Mouse (Mus musculus) heart, embryonic 15.5 days (tissue): ENCODE measurements around the gene Baiap2l2. TPM values are rescaled to one million over a fixed set of nuclear protein-coding genes. Genes with fewer than 3 reads are reported as not detected.
"Not testable (repeated sequence)": the region's sequence is repeated elsewhere in the genome, so short reads cannot be mapped to it uniquely, and the experiment has no call there.

Source experiments
- ATAC-seq: fragments of 200-750 bp; cut with Nextera tagmentation; replicated peaks from 2 replicates; pipeline ENCODE4 v1.8.0; 2017; ENCODE audit warnings: low read depth, moderate TSS enrichment; ENCODE audit not compliant: insufficient number of reproducible peaks, insufficient read depth, low FRiP score
- H3K27ac ChIP-seq: fragments of 300-500 bp; sonication (generic); 2 replicates; pipeline ENCODE4 v1.5.1; 2015; ENCODE audit warnings: mild to moderate bottlenecking, inconsistent platforms
- H3K27me3 ChIP-seq: fragments of 300-500 bp; sonication (generic); 2 replicates; pipeline ENCODE4 v1.6.1; 2015; ENCODE audit warnings: inconsistent platforms
- H3K36me3 ChIP-seq: fragments of 300-500 bp; sonication (generic); 2 replicates; pipeline ENCODE4 v1.6.1; 2015; ENCODE audit warnings: mild to moderate bottlenecking, inconsistent platforms
- H3K4me1 ChIP-seq: fragments of 300-500 bp; sonication (generic); replicated peaks from 2 replicates; pipeline ENCODE4 v1.6.1; 2015; ENCODE audit warnings: inconsistent platforms
- H3K4me2 ChIP-seq: fragments of 300-500 bp; sonication (generic); 2 replicates; pipeline ENCODE4 v1.6.1; 2015; ENCODE audit warnings: inconsistent platforms, mild to moderate bottlenecking, moderate library complexity
- H3K4me3 ChIP-seq: fragments of 300-500 bp; sonication (generic); 2 replicates; pipeline ENCODE4 v1.5.1; 2015; ENCODE audit warnings: mild to moderate bottlenecking, inconsistent platforms
- H3K9ac ChIP-seq: fragments of 300-500 bp; sonication (generic); 2 replicates; pipeline ENCODE4 v1.6.1; 2015; ENCODE audit warnings: mild to moderate bottlenecking, inconsistent platforms
- H3K9me3 ChIP-seq: fragments of 300-500 bp; sonication (generic); replicated peaks from 2 replicates; pipeline ENCODE4 v1.6.1; 2016; ENCODE audit warnings: inconsistent platforms
- WGBS: fragments of 180-500 bp; shearing (Covaris S2); methylation state at CpG from one replicate; pipeline ENCODE4 v1.1.7; 2015; ENCODE audit warnings: mixed read lengths; 5-methylcytosine and 5-hydroxymethylcytosine counted together
- polyA plus RNA-seq: library from polyadenylated mRNA; unstranded; fragments of >200 nt; fragmentation: Nextera tagmentation; extraction: Ambion mirVana; gene quantifications from 2 replicates; pipeline ENCODE4 v1.2.1, GENCODE M21; 2015

The Baiap2l2 gene
- polyA plus RNA-seq, 1 experiment from 2014 or later = 9.9 TPM

DNA sequence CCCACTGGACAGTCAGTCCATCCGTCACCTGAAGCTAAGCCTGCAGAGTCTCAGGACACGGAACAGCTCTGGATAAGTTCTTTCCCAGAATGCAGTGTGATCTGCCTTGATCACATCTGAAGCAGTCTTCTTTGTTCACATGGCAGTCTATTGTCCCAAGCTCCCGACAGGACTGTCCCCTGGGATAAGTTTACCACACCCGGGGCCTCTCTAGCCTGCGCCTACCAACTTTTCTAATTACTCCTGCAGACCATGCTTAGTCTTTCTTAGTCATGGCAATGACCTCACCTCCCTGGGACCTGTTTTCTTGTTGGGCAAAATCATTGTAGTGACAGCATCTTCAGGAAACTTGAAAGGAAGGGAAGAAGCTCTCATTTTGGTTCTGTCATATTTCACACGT lies 47.3 kb downstream of the Baiap2l2 start:
- Histone ChIP-seq H3K36me3 (peaks cover 40% of the 10 kb centered on the region), H3K9ac (no peak overlapping the region), H3K27ac (no peak overlapping the region), H3K4me2 (no peak overlapping the region), H3K27me3 (no peaks in the 10 kb centered on the region), H3K4me1 (peaks cover 21% of the 10 kb centered on the region), H3K9me3 (no peaks in the 10 kb centered on the region), H3K4me3 (no peak overlapping the region)
- no peak for ATAC-seq
- 84% methylated on average over 6 of the region's 6 CpGs for WGBS

DNA sequence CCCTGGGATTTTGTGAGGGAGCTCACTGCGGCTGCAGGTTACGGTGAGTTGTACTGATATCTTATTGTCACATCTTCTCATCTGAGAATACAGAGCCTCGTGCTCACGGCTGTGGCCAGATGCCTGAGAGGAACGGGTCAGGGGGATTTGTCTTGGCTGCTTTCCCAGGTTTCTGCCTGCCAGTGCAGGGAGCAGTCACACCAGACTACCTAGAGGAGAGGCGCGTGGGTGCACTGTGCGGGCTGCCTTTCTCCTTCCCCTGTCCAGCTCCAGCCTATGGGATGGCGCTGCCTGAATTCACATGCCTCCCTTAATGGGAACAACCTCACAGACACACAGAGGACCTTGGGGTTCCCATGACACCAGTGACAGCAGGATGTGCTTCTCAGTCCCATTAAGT lies 50.1 kb downstream of the Baiap2l2 start:
- 32% methylated on average over 9 of the region's 9 CpGs for WGBS
- Histone ChIP-seq H3K36me3 (peaks cover 28% of the 10 kb centered on the region), H3K4me2 (no peak overlapping the region), H3K27me3 (no peaks in the 10 kb centered on the region), H3K9ac (no peak overlapping the region; the same call in 1 of the 2 replicates), H3K9me3 (no peaks in the 10 kb centered on the region), H3K4me1 (peaks cover 17% of the 10 kb centered on the region), H3K27ac (peak overlapping the region; percentile 50), H3K4me3 (no peak overlapping the region)
- peak; percentile 84 for ATAC-seq

DNA sequence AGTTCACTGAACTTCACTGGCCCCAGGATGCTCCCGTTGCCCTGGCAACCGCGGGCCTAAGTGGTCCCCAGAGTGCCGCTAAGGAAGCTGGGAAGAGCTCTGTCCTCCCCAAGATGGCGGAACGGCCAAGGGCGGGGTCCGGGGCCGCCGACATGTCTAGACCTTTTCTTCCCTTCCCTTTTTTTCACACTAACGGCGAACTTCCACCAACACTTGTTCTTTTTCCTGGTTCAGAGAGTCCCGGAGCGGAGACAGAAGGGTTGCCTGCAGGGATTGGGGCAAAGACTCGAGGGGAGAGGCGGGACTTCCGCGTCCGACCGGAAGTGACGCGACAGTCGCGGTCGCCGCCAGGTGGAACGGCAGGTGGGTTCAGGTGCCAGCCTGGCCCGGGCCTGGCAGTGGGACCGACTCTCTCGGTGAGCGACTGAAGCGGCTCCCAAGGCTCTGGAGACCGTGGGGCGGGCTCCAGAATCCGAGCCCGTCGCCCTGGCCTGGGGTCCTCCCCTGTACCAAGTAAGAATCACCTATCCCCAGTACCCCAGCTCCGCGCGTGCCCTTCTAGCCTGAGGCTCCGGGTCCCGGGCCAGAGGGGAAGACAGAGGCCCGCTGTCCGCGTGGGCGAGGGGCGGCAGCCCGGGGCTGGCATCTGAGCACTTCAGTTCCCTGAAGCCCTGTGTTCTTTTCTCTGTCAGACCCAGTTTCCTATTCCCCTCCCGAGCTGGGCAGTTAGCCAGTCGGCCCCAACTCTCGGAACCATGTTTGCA lies 56.1 kb downstream of the Baiap2l2 start, which contains the start of the genes Pick1 and Gm49486:
TSS of gene Pick1 (plus strand) at position 116 of the 764 bp plus-strand sequence.
TSS of gene Gm49486 (plus strand) at position 334 of the 764 bp plus-strand sequence.
- WGBS = 1% methylated on average over 51 of the region's 51 CpGs
- Histone ChIP-seq H3K27ac (peak within 1 kb of the TSS; percentile 96), H3K9ac (peak within 1 kb of the TSS; percentile 86), H3K9me3 (no peaks in the 10 kb centered on the region), H3K27me3 (no peaks in the 10 kb centered on the region), H3K36me3 (peaks cover 7% of the 10 kb centered on the region; the same call in 1 of the 2 replicates), H3K4me2 (peak within 1 kb of the TSS; percentile 96), H3K4me3 (peak within 1 kb of the TSS; percentile 87), H3K4me1 (peaks cover 13% of the 10 kb centered on the region)
- ATAC-seq = peak; percentile 81

DNA sequence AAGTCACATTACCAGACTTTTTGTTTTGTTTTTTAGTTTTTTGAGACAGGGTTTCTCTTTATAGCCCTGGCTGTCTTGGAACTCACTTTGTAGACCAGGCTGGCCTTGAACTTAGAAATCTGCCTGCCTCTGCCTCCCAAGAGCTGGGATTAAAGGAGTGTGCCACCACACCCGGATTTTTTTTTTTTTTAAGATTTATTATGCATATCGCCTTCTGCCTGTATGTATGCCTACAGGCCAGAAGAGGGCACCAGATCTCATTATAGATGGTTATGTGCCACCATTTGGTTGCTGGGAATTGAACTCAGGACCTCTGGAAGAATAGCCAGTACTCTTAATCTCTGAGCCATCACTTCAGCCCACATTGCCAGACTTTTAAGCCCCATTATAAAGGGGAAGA lies 59.6 kb downstream of the Baiap2l2 start:
- not testable (repeated sequence) for H3K4me3 ChIP-seq, H3K9me3 ChIP-seq, H3K4me2 ChIP-seq, H3K36me3 ChIP-seq, ATAC-seq, H3K27me3 ChIP-seq, H3K9ac ChIP-seq, H3K27ac ChIP-seq
- peaks cover 13% of the 10 kb centered on the region for H3K4me1 ChIP-seq
- 64% methylated on average over 2 of the region's 2 CpGs for WGBS

DNA sequence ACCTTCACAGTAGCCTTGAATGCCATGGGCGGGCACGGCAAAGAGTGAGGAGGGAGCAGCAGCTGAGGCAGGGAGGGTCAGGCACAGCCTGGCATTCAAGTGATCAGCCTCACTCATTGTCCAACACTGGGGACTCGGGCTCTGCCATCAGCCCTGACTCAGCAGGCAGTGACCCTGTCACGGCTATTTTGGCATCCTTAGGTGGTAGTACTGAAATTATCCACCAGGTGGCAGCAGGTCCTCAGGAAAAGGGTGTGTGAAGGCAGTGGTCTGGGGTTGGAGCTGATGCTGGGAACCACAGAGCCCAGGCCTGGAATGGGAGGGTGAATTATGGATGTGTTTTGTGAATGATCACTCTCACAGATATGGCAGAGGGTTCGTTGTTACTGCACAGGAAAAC lies 60.7 kb downstream of the Baiap2l2 start:
- ATAC-seq = peak; percentile 48

DNA sequence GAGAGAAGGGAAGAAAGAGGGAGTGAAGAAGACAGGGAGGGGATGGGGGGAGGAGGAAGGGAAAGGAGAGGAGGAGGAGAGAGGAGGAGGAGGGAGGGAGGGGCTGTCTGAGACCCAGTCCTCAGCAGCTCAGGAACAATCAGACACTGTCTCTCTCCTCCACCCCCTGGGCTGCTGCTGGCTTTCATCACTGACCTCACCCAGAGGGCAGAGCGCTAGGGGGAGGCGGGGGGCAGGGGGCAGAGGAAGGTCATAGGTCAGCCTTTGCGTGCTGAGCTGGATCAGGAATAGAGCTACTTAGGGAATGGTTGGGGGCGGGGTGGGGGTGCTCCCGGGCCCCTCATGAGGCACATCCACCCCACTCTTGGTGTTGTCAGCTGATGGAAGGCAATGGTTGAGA lies 61.7 kb downstream of the Baiap2l2 start:
- Histone ChIP-seq H3K9ac (no peak overlapping the region), H3K27me3 (no peaks in the 10 kb centered on the region), H3K27ac (no peak overlapping the region), H3K36me3 (no peaks in the 10 kb centered on the region), H3K4me1 (0 out of 2 replicates have a peak, but pooled peaks cover 2% of the 10 kb centered on the region), H3K4me2 (no peak overlapping the region), H3K4me3 (no peak overlapping the region), H3K9me3 (no peaks in the 10 kb centered on the region)
- ATAC-seq = no peak
- WGBS = 13% methylated on average over 5 of the region's 5 CpGs

More for the DNA sequence above, 60.7 kb downstream of the Baiap2l2 start:
- 13% methylated on average over 5 of the region's 5 CpGs for WGBS
- H3K9ac ChIP-seq = no peak overlapping the region
- peaks cover 5% of the 10 kb centered on the region for H3K4me1 ChIP-seq
- no peak overlapping the region for H3K4me3 ChIP-seq
- H3K4me2 ChIP-seq = no peak overlapping the region
- no peaks in the 10 kb centered on the region for H3K36me3 ChIP-seq
- H3K27me3 ChIP-seq = no peaks in the 10 kb centered on the region
- H3K9me3 ChIP-seq = no peaks in the 10 kb centered on the region
- no peak overlapping the region for H3K27ac ChIP-seq

DNA sequence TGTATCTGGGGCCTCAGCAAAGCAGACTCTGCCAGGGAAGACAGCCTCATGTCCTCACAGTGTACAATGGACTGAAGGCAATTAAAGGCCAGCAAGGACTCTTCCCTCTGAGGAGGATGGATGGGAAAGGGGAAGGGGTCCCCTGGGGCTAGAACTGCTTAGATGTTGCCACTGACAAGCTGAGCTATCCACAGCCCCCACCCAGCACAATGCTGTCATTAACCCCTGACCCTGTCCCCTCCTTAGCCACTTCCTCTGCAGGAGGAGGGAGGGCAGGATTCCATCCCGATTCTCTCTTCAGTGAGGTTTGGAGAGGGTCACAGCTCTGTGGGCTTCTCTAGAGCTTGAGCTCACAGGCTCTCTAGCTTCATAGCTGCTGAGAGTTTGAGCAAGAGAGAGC lies 65.8 kb downstream of the Baiap2l2 start:
- WGBS = 4% methylated on average over 1 of the region's 1 CpGs
- Histone ChIP-seq H3K9ac (no peak overlapping the region), H3K4me3 (no peak overlapping the region), H3K27ac (no peak overlapping the region), H3K4me1 (0 out of 2 replicates have a peak, but pooled peaks cover 1% of the 10 kb centered on the region), H3K9me3 (no peaks in the 10 kb centered on the region), H3K27me3 (no peaks in the 10 kb centered on the region), H3K36me3 (no peaks in the 10 kb centered on the region), H3K4me2 (no peak overlapping the region)
- ATAC-seq = no peak

DNA sequence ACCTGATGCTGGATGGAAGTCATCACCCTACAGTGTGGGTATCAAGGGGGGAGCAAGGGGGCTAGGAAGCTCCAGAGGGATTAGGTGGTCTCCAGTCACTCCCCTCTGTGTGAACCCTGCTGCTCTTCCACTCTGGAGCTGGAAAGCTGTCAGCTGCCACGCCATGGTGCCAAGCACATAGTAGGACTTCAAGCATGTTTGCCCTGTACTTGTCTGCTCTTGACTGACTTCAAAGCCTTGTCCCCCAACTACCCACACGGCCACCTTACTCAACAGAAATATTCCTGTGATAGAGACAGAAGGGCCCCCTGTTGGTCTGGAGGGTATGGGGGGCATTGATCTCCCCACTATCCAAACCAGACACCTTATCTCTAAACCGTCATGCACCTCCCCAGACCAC lies 69.1 kb downstream of the Baiap2l2 start:
- H3K27ac ChIP-seq = no peak overlapping the region
- no peak overlapping the region for H3K4me2 ChIP-seq
- H3K9me3 ChIP-seq = no peaks in the 10 kb centered on the region
- no peaks in the 10 kb centered on the region for H3K36me3 ChIP-seq
- H3K27me3 ChIP-seq = no peaks in the 10 kb centered on the region
- no peak overlapping the region for H3K4me3 ChIP-seq
- ATAC-seq = no peak
- no peaks in the 10 kb centered on the region for H3K4me1 ChIP-seq
- WGBS = 57% methylated on average over 3 of the region's 3 CpGs
- H3K9ac ChIP-seq = no peak overlapping the region

DNA sequence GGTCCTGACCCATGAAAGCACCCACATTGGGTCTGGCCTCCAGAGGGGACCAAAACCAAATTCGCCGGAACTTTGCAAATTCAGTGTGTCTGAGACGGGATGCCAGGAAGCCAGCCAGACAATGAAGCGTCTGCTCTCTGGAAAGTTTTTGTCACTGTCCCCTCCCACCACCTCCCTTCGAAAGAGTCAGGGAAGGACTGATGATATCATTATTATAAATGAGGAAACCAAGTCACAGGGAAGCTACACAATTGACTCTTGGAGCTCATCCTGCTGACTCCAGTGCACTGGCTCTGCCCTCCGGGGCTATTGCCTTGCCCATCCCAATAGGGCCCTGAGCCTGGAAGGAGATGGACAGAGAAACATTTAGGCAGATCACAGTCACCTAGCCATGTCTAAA lies 71.7 kb downstream of the Baiap2l2 start:
- Histone ChIP-seq H3K27ac (no peak overlapping the region), H3K9me3 (no peaks in the 10 kb centered on the region), H3K36me3 (no peaks in the 10 kb centered on the region), H3K27me3 (no peaks in the 10 kb centered on the region), H3K4me2 (no peak overlapping the region), H3K4me1 (peaks cover 7% of the 10 kb centered on the region; the same call in 1 of the 2 replicates), H3K9ac (no peak overlapping the region), H3K4me3 (no peak overlapping the region)
- ATAC-seq = no peak
- 59% methylated on average over 6 of the region's 6 CpGs for WGBS

DNA sequence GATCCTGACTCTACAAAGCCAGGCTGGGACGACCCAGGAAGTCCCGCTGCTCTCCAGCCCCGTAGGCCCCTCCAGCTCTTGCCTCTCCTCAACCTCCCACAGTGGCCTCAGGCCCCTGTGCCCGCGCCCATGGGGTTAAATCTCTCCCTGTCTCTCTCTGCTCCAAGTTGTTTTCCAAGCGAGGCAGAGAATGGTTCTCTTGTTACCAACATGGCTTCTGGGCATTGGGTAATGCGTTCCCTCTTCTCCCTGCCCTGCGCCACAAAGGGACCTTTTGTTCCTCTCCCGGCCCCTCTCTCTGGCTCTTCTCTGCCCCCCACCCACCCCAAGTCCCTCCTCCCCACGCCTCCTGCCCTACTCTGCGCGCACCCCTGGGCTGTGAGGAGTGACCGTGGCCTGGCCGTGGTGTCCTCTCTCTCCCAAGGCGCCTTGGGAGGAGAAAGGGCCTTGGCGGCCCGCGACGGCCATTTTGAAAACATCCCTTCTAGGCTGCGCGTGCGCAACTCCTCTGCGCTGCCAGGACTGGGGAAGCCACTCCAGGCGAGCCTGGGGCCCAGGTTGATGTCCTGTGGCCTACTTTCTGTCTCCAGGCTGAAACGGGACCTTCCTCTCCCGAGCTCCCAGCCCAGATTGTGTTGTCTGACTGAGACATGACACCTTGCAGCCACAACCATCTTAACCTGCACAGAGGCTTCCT lies 72.4 kb downstream of the Baiap2l2 start:
- Histone ChIP-seq H3K4me2 (no peak overlapping the region), H3K9me3 (no peaks in the 10 kb centered on the region), H3K4me1 (peaks cover 7% of the 10 kb centered on the region; the same call in 1 of the 2 replicates), H3K9ac (no peak overlapping the region), H3K27me3 (no peaks in the 10 kb centered on the region), H3K4me3 (no peak overlapping the region), H3K36me3 (no peaks in the 10 kb centered on the region), H3K27ac (no peak overlapping the region)
- 88% methylated on average over 26 of the region's 26 CpGs for WGBS
- ATAC-seq = no peak

DNA sequence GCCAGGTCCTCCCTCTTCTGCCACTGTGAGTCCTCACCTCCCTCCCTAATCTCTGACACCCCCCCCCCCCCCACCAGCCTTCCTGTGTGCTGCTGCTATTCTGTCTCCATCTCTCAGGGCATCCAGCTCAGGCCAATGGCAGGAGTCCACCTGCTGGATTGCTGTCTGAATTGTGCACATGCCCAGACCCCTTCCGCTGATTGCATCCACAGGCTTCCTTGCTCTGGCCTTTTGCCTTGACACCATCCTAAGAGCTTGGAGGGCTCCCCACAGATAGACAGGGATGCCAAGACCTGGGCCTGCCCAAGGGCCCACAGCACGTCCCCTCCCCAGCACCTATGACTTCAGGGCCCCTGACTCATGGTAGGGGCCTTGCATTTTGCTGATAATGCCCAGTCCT lies 75.0 kb downstream of the Baiap2l2 start:
- H3K27me3 ChIP-seq = no peaks in the 10 kb centered on the region
- H3K4me2 ChIP-seq = no peak overlapping the region
- no peak for ATAC-seq
- no peaks in the 10 kb centered on the region for H3K9me3 ChIP-seq
- H3K9ac ChIP-seq = no peak overlapping the region
- no peaks in the 10 kb centered on the region for H3K36me3 ChIP-seq
- H3K4me1 ChIP-seq = peaks cover 7% of the 10 kb centered on the region; the same call in 1 of the 2 replicates
- no peak overlapping the region for H3K27ac ChIP-seq
- H3K4me3 ChIP-seq = no peak overlapping the region
- 45% methylated on average over 2 of the region's 2 CpGs for WGBS
